Mouse (Mus musculus): ENCODE results near the gene Gnb2.

DNA sequence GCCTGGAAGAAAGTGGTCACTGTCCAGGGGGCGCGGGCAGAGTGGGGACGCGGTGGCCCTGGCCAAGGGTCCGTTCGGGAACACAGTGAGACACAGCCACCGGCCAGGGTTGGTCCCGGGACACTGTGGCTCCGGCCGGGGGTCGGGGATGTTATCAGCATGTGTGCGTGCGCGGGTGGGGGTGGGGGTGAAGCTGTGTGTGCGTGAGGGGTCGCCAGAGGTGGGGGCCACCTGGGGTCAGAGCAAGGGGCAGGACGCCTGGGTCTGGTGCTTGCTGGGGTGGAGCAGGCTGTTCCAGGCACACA lies 47.5 kb downstream of the Gnb2 start:
- TF ChIP-seq CTCF (IDR thresholded peaks at IDR 0.05) (no peak), EP300 (IDR thresholded peaks at IDR 0.05) (no peak)

Data from lung, postnatal 0 days (tissue).